Mouse (Mus musculus) urinary bladder, postnatal 14 days (tissue): ENCODE results near the gene Ankrd50.

Experiments
- DNase-seq: peaks from one replicate; pipeline ENCODE4 v3.0.0; 2021; ENCODE audit warnings: low spot score

The Ankrd50 gene

DNA sequence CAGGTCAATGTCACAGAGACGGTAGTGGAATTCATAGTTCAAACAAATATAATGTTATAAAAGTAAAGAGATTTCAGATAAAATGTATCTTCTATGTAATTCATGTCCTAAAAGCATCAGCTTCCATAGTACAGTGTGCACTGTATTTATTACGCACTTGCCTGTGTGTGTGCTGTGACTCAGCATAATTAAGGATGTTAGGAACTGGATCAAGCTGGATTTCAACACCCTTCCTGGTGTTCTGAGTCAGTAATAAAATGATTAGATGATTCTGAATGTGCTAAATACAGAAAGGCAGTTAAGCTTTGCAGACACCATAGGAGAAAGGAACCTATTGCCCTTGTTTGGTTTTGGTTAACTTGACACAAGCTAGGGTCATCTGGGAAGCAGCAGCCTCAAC lies 21.5 kb downstream of the Ankrd50 start:
- no peak for DNase-seq

GRCm38 (mm10) chr3:38461742-38462141 lies 22.9 kb downstream of the Ankrd50 start:
- DNase-seq = no peak

DNA sequence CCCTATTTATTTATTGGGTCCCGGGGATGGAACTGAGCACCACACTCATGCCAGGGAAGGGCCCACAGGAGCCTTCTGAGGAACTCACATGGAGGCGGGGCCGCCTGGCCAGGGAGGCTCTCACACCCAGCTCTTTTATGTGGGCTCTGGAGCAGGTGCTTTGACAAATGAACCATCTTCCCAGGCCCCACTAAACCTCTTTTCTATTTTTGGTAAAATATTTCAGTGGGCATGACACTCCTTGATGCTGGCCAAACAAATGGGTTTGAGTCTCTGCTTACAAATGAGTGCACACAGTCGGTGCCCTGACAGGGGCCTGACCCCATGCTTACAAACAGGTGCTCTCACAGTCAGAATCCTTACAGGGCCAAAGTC lies 24.4 kb downstream of the Ankrd50 start:
- DNase-seq = no peak

- no peak for DNase-seq
These were observed 25.0 kb downstream of the Ankrd50 start for GRCm38 (mm10) chr3:38459507-38460249.

DNA sequence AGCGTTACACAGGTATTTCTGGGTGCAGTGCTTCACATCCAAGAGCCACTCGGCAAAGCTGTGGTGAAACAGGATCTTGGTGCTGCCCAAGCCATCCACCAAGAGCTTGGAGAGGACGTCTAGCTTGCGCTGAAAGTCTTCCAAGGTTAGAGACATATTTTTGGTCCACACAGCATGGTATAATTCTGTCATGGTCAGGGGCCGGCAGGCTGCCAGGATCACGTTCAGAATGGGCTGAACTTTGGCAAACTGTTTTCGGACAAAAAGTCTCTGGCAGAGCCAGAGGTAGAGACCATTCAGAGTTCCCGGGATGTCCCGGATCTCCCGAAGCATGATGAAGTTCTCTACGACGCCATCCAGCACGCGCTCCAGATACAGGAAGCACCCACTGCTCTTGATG lies 27.6 kb downstream of the Ankrd50 start:
- DNase-seq = no peak

DNA sequence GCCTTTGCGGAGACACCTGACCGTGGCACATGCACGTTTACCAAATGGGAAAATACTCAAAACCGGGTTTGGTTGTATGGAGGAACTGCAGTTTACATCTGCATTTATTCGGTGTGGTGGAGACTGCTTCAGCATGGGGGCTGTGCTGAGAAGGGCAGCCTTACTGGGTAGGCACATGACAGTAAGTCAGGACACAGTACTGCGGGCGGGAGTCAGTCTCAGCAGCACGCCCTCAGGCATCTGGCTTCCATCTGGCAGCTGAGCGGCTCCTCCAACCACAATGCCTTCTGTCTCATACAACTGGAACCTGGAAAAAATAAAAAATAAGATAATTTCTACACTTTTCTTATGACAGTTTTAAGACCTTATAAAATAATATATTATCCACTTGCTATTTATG lies 32.4 kb downstream of the Ankrd50 start:
- DNase-seq = no peak

GRCm38 (mm10) chr3:38446586-38446985 lies 38.1 kb downstream of the Ankrd50 start:
- no peak for DNase-seq

GRCm38 (mm10) chr3:38443875-38444274 lies 40.8 kb downstream of the Ankrd50 start:
- no peak for DNase-seq

DNA sequence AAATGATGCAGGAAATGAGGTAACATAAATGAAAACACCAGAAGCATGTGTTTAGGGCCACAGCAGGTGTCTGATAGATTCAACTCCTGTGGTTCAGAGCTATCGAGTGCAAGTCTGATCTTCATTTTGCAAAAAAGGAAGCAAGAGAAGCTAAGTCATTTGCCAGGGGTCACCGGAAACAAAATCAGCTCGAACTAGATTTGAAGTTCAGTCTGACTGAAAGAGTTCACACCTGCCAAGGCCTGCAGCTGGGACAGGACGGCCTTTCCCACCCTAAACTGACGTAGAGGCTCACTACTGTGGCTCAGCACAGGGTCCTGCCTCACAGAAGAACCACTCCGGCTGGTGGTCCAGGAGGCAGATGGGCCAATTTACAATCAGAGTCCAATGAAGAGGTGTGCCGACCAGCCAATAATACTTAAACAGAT lies 44.1 kb downstream of the Ankrd50 start:
- DNase-seq = no peak

DNA sequence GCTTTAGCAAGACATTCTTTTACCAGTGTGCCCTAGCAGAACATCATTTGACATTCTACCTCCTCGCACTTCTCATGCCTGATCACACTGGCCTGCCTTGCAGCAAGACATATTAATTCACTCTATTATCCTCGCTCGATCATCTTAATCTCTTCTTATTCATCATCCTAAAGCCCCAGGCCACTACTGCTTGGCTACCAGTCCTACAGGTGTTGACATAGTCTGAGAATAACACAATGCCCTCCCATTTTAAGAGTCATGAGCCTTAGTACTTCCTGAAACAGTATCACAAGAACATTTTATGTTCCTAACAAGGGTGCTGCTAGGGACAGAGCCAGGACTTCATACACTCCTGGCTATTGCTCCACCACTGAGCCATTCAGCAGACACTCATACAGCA lies 48.0 kb downstream of the Ankrd50 start:
- no peak for DNase-seq

GRCm38 (mm10) chr3:38435828-38436227 lies 48.8 kb downstream of the Ankrd50 start:
- DNase-seq = no peak

DNA sequence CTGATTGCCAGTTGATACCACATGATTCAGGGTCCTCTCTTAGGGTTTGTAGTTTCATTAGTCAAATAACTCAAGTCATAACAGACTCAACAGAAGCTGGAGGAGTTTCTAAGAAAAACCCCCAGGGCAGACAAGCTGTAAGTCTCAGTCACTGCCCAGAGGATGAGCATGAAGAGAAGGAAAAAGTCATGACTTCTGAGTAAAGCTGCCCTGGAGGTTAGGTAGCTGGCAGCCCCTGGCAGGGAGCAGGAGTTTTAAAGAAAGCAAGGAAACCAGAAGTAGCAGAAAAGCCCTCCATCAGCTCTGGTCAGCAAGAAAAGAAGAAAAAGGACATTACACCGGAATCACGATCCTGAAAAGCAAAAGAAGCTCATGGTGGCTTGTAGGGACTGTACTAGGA lies 50.2 kb downstream of the Ankrd50 start:
- DNase-seq = no peak

DNA sequence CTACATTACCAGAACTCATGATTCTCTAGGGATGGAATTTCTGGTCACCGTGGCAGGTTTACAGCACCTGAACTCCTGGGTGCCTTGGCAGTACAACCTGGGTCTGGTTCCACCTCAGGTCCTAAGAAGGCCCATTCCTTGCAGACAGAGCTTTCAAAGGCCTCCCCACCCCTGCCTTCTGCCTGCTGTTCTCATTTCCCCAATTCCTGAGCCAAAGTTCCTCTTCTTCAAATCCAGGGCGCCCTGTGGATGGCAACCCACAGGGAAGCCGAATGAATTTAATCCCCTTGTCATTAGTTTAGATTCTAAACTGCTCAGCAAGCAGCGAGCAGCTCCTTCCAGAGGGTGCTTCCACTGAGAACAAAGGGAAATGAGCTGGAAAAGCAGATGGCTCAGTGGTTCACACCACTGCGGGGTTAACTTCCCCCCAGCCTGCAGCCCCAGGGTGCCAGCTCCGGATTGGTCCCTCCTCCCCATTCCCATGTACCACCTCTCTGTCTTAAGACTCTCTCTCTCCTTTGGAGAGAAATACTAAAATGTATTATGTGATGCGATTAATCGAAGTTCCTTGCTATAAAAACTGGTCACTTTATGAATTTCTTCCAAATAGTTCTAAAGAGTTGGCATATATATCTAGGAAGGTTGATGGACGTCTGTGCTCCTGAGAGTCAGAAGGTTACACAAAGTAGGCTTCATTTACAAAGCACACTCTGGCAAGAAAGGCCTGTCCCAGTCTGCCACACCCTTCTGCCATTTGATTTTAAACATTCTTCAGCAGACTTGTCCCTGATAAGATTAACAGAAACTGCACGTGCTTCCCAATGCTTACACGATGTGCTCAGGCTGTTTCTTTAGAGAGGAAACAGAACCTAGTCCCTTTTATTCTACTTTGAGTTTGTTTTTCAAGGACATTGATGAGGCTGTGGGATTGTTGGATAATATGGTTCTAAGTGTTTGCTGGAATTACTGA lies 50.9 kb downstream of the Ankrd50 start:
- DNase-seq = no peak

DNA sequence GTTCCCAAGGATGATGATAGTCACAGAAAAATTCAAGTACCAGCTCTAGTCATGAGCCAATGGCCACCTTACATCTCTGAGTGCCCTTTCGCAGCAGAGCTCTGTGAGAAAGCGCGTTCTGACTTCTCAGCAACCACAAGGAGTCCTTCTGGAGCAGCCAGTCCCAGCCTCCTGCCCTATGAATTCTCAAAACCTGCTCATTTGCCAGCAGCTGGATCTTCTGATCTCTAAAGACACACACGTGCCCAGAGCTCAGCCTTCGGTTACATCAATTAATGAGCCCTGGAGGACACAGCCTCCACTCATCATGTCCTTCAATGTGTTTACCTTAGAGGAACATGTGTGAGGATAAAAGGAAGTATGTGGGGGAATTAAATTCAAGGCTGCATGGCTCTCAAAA lies 53.2 kb downstream of the Ankrd50 start:
- no peak for DNase-seq

DNA sequence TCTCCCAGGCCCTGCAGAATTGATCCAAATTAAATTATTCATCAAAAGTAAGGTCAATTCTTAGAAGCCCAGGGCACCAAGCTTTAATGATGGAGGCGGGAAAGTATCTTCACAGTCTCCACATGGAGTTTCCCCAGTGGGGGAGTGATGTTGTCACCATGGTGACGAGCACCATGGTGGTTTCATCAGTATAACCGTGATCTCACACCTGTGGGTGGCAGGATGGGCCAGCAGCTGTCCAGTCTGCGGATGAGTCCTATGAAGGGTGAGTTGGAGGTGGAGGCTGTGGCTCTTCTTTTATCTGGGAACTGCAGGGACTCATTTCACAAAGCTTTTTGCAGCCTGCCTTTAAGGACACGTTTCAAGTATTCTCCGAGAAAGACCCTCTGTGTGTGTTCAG lies 53.6 kb downstream of the Ankrd50 start:
- DNase-seq = no peak

- DNase-seq = no peak
These were observed 57.4 kb downstream of the Ankrd50 start for GRCm38 (mm10) chr3:38427200-38427599.

- DNase-seq = no peak
These were observed 60.7 kb downstream of the Ankrd50 start for GRCm38 (mm10) chr3:38423966-38424365.

DNA sequence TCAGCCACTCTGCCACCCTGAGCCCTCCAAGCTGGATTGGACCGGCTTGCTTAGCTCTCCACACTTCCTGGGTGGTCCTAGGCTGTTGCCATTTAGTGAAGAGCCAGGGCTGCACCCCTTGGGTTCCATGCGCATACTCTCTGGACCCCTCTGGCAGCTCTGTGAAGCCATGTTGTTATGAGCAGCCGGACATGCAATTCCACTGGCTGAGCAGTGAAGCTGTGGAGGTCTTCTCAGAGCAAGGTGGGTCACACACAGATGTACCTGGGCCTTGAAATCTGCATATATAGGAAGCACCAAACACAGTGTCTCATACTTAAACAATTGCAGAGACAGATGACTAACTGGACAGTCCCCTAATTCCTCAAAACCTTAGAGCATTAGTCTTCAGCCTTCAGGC lies 64.7 kb downstream of the Ankrd50 start:
- DNase-seq = no peak

DNA sequence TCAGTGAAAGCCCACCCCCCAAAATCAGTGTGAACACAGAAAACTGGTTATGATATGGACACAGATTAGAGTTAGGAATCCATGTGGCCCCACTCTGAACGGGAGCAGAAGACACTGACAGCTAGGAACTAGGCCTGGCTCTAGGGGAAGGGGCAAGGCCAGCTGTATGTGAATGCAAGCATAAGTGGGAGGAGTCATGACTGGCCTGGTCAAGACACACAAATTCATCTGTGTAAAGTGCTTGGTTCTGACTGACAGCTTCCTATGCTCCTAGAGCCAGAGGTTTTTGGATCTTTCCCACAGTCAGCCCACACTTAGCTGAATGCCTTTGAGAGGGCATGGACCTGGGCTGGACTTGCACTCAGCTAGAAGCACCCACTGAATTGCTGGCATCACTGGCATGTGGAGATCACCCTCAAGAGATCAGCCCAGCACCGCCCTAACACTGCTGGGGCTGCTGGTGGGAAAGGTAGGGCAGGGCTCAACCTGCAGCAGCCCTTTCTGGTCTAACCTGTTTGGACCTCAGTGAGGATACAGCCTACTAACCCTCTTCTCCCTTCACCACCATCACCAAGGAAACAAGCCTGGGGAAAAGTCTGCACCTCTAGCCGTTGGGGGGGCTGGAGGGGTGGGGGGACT lies 69.2 kb downstream of the Ankrd50 start:
- peak; percentile 65 for DNase-seq
